Mouse (Mus musculus): ENCODE data around the gene Inpp5f. TPM values are rescaled to one million over a fixed set of nuclear protein-coding genes. Genes with fewer than 3 reads are reported as not detected.

Inpp5f gene
- total and polyA plus RNA-seq, 2 experiments from 2014 or later = 288 to 417 TPM

DNA sequence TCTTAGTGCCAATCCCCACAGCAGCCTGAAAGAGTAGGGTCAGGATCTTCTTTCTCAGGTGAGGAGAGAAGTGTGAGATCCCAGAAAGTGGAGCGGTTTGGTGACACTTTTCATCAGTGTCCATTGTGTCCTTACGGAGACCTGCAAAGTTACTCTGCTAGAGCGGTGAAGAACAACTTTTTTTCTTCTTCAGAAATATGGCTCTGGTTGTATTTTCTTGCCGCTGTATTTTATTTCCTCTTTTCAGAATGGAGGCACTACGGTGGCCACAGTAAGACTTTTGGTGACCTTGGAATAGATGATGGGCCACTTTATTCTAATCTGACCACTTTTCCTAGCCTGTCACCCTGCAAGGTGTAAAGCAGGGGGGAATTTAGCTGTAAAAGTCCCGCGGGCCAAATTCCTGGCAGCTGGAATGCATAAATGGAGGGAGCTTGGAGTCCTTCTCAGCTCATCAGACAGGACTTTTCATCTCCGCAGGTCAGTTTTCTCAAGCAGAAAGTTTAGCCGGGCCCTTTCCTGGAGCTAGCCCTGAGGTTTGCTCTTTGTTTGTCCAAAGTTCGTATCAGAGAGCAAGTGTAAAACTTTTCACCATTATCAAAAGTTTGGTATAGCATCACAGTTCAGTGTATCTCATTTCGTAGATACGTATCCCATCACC, 1.5 kb downstream of the Inpp5f start:
- TF ChIP-seq CTCF (IDR thresholded peaks at IDR 0.05; ENCODE audit: low read depth) = no peak
- no peak for DNase-seq (ENCODE audit: low spot score)
- Histone ChIP-seq H3K27me3 (ENCODE audit: insufficient read depth, low read length) (no peaks in the 10 kb centered on the region), H3K4me2 (ENCODE audit: low read depth, low read length) (peak overlapping the region; percentile 86), H3K9ac (replicated peaks; ENCODE audit: low read length) (no peak overlapping the region), H3K27ac (no peak overlapping the region), H3K4me3 (ENCODE audit: low read length) (peak overlapping the region; percentile 95; the same call in 1 of the 2 replicates), H3K4me1 (ENCODE audit: insufficient read depth, low read length) (no peaks in the 10 kb centered on the region), H3K36me3 (ENCODE audit: insufficient read depth, low read length) (no peaks in the 10 kb centered on the region), H3K9me3 (ENCODE audit: low read length) (no peaks in the 10 kb centered on the region)
- no peak for ATAC-seq
- WGBS = 85% methylated on average over 12 of the region's 12 CpGs

DNA sequence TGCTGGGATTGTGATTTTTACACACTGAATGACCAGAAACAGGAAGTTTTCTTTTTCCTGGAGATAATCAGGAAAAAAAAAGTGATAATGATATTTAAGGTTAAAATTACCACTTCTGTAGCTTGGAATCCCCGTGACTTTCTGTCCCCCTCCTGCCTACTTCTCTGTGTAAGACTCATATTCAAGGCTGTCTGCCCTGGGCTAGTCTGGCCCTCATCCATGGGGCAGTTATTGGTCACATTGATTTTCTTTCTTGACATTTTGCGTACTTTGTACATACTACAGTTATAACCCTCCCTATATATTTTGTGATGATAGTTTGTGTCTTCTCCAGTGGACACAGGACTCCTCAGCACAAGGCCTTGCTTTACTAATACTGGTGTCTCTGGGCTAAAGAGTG, 2.5 kb downstream of the Inpp5f start:
- no peak for TF ChIP-seq CTCF (IDR thresholded peaks at IDR 0.05; ENCODE audit: low read depth)
- H3K36me3 ChIP-seq (ENCODE audit: insufficient read depth, low read length) = no peaks in the 10 kb centered on the region
- H3K4me2 ChIP-seq (ENCODE audit: low read depth, low read length) = no peak overlapping the region
- no peak overlapping the region for H3K9ac ChIP-seq (replicated peaks; ENCODE audit: low read length)
- no peak overlapping the region for H3K4me3 ChIP-seq (ENCODE audit: low read length)
- H3K4me1 ChIP-seq (ENCODE audit: insufficient read depth, low read length) = no peaks in the 10 kb centered on the region
- DNase-seq (ENCODE audit: low spot score) (no peak), ATAC-seq (no peak)
- whole genome bisulfite sequencing = 86% methylated on average over 2 of the region's 2 CpGs
- no peak overlapping the region for H3K27ac ChIP-seq
- no peaks in the 10 kb centered on the region for H3K9me3 ChIP-seq (ENCODE audit: low read length)
- H3K27me3 ChIP-seq (ENCODE audit: insufficient read depth, low read length) = no peaks in the 10 kb centered on the region

DNA sequence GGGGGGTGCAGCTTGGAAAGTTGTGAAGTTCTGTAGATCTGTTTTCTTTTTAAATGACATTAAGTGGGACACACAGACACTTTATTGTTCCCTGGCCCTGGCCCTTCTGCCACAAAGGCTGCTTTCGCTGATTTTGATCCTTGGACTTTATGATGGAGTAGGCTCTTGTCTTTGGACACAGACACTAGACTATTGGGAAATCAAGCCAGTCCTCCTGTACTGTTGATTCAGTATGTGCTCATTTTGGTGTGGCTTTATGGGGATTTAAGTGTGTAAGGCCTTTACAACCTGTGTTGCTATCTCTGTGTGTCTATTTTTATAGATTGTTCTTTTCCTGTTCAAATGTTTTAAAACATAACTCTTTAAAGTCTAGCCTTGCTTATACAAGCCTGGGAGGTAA, 6.5 kb downstream of the Inpp5f start:
- Histone ChIP-seq H3K4me2 (ENCODE audit: low read depth, low read length) (no peak overlapping the region), H3K36me3 (ENCODE audit: insufficient read depth, low read length) (no peaks in the 10 kb centered on the region), H3K27me3 (ENCODE audit: insufficient read depth, low read length) (no peaks in the 10 kb centered on the region), H3K27ac (no peak overlapping the region), H3K4me1 (ENCODE audit: insufficient read depth, low read length) (no peaks in the 10 kb centered on the region), H3K4me3 (ENCODE audit: low read length) (no peak overlapping the region), H3K9me3 (ENCODE audit: low read length) (no peaks in the 10 kb centered on the region), H3K9ac (replicated peaks; ENCODE audit: low read length) (no peak overlapping the region)
- DNase-seq (ENCODE audit: low spot score) (no peak), ATAC-seq (no peak)
- no peak for TF ChIP-seq CTCF (IDR thresholded peaks at IDR 0.05; ENCODE audit: low read depth)
- WGBS = 87% methylated on average over 1 of the region's 1 CpGs

DNA sequence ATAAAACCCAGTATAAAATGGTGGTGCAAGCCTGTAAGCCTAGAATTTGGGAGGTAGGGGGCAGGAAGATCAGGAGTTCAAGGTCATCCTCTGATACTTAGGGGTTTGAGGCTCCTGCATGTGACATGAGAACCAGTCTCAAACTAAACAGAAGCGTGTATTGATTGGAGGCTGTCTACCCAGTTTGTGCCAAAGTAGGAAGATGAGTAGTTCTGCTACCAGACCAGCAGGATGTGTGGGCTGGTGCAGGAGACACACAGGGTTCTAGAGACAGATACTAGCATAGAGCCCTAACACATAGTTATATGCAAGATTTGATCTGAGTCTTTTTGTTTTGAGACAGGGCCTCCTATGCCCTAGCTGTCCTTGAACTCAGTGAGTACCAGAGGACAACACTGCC, 9.1 kb downstream of the Inpp5f start:
- H3K9ac ChIP-seq (replicated peaks; ENCODE audit: low read length) = no peak overlapping the region
- no peaks in the 10 kb centered on the region for H3K36me3 ChIP-seq (ENCODE audit: insufficient read depth, low read length)
- H3K4me1 ChIP-seq (ENCODE audit: insufficient read depth, low read length) = no peaks in the 10 kb centered on the region
- no peak overlapping the region for H3K4me2 ChIP-seq (ENCODE audit: low read depth, low read length)
- H3K27ac ChIP-seq = no peak overlapping the region
- H3K27me3 ChIP-seq (ENCODE audit: insufficient read depth, low read length) = no peaks in the 10 kb centered on the region
- H3K9me3 ChIP-seq (ENCODE audit: low read length) = no peaks in the 10 kb centered on the region
- TF ChIP-seq CTCF (IDR thresholded peaks at IDR 0.05; ENCODE audit: low read depth) = no peak
- H3K4me3 ChIP-seq (ENCODE audit: low read length) = no peak overlapping the region
- ATAC-seq (no peak), DNase-seq (ENCODE audit: low spot score) (no peak)
- WGBS = 100% methylated on average over 1 of the region's 1 CpGs

DNA sequence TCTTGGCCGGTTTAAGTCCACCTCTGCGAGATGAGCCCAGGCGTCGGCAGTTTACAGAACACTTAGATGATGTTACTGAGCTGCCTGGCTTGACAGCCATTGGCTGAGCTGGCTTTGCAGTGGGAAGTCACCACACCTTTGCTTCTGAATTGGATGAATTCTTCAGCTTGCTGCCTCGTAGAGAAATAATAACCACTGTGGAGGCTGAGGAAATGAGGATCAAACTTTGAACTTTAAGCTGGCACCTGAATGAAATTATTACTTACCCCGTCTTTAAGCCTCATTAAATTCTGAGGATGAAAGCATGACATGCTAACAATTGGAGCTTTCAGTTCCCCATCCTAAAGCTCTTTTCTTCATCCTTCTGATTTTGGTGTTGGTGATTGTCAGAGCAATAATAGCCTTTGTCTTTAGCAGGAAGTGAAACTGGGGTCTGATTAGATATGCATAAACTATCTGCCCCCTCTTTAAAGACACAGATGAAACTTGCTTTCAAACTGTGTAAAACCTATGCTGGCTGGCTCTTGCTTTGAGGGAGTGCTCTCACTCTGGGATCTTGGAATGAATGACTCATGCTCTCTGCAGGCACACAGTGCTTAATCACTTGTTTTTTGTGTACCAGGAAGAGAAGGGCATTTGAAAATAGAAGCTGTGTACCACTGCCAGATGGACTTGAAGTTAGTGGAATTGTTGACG, 11.3 kb downstream of the Inpp5f start:
- DNase-seq (ENCODE audit: low spot score) = no peak
- H3K9ac ChIP-seq (replicated peaks; ENCODE audit: low read length) = no peak overlapping the region
- H3K27me3 ChIP-seq (ENCODE audit: insufficient read depth, low read length) = no peaks in the 10 kb centered on the region
- H3K4me2 ChIP-seq (ENCODE audit: low read depth, low read length) = no peak overlapping the region
- no peaks in the 10 kb centered on the region for H3K9me3 ChIP-seq (ENCODE audit: low read length)
- WGBS = 49% methylated on average over 7 of the region's 7 CpGs
- H3K4me1 ChIP-seq (ENCODE audit: insufficient read depth, low read length) = no peaks in the 10 kb centered on the region
- H3K27ac ChIP-seq = no peak overlapping the region
- no peak for TF ChIP-seq CTCF (IDR thresholded peaks at IDR 0.05; ENCODE audit: low read depth)
- no peaks in the 10 kb centered on the region for H3K36me3 ChIP-seq (ENCODE audit: insufficient read depth, low read length)
- H3K4me3 ChIP-seq (ENCODE audit: low read length) = no peak overlapping the region
- no peak for ATAC-seq

DNA sequence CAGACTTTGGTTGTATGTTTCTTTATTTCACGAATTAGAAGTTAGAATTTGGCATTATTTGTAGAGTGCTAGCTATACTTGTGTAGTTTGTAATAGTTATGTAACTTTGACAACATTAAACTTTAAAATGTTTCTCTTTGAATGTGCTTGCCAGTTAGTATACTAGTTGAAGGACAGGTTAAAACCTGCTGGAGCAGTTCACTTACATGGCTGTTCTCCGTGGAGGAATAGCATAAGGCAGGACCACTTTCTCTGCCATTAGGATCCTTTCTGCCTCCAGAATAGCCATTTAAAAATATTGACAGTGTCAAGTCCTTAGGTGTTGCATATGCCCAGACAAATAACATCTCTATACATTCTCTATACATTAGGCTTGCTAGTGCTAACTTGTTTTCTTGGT, 11.9 kb downstream of the Inpp5f start:
- ATAC-seq = no peak
- no peaks in the 10 kb centered on the region for H3K4me1 ChIP-seq (ENCODE audit: insufficient read depth, low read length)
- no peak overlapping the region for H3K4me2 ChIP-seq (ENCODE audit: low read depth, low read length)
- H3K27ac ChIP-seq = no peak overlapping the region
- H3K9me3 ChIP-seq (ENCODE audit: low read length) = no peaks in the 10 kb centered on the region
- H3K9ac ChIP-seq (replicated peaks; ENCODE audit: low read length) = no peak overlapping the region
- no peaks in the 10 kb centered on the region for H3K36me3 ChIP-seq (ENCODE audit: insufficient read depth, low read length)
- no peak for DNase-seq (ENCODE audit: low spot score)
- H3K27me3 ChIP-seq (ENCODE audit: insufficient read depth, low read length) = no peaks in the 10 kb centered on the region
- H3K4me3 ChIP-seq (ENCODE audit: low read length) = no peak overlapping the region
- 66% methylated on average over 2 of the region's 2 CpGs for WGBS
- TF ChIP-seq CTCF (IDR thresholded peaks at IDR 0.05; ENCODE audit: low read depth) = no peak

DNA sequence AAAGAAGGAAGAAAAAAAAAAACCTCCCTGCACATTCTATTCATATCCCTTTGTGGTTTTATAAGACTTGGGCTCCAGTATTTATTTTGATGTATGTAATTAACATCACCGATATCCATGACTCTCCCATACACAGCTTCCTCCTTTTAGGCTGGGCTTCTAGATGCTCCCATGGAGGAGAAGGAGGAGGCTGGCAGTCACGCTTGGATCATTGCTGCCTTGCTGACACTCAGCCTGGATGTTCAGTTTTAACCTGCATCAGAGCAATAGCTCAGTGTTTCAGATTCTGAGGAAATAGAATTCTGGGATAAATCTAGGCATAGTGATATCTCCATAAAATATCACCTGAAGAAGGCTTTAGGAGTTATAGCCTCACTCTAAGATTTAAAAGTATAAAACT, 14.3 kb downstream of the Inpp5f start:
- H3K36me3 ChIP-seq (ENCODE audit: insufficient read depth, low read length) = no peaks in the 10 kb centered on the region
- no peak overlapping the region for H3K9ac ChIP-seq (replicated peaks; ENCODE audit: low read length)
- H3K27ac ChIP-seq = no peak overlapping the region
- no peak overlapping the region for H3K4me3 ChIP-seq (ENCODE audit: low read length)
- H3K27me3 ChIP-seq (ENCODE audit: insufficient read depth, low read length) = no peaks in the 10 kb centered on the region
- no peaks in the 10 kb centered on the region for H3K9me3 ChIP-seq (ENCODE audit: low read length)
- no peak for ATAC-seq
- no peak for DNase-seq (ENCODE audit: low spot score)
- 91% methylated on average over 2 of the region's 2 CpGs for WGBS
- no peaks in the 10 kb centered on the region for H3K4me1 ChIP-seq (ENCODE audit: insufficient read depth, low read length)
- no peak for TF ChIP-seq CTCF (IDR thresholded peaks at IDR 0.05; ENCODE audit: low read depth)
- no peak overlapping the region for H3K4me2 ChIP-seq (ENCODE audit: low read depth, low read length)

Measured in hindbrain, postnatal 0 days (tissue).